Mouse (Mus musculus) hindbrain, embryonic 13.5 days (tissue): Measurements from ENCODE around the gene Asb10. TPM values are rescaled to one million over a fixed set of nuclear protein-coding genes. Genes with fewer than 3 reads are reported as not detected.

Experiments
- ATAC-seq: fragments of 200-750 bp; cut with Nextera tagmentation; 2 replicates; pipeline ENCODE4 v1.8.0; 2017; ENCODE audit warnings: moderate TSS enrichment; ENCODE audit not compliant: low FRiP score
- H3K27ac ChIP-seq: fragments of 300-500 bp; sonication (generic); 2 replicates; pipeline ENCODE4 v1.5.1; 2015; ENCODE audit warnings: inconsistent platforms, mild to moderate bottlenecking, moderate library complexity
- H3K27me3 ChIP-seq: fragments of 300-500 bp; sonication (generic); 2 replicates; pipeline ENCODE4 v1.6.1; 2015; ENCODE audit warnings: mild to moderate bottlenecking, inconsistent platforms
- H3K36me3 ChIP-seq: fragments of 300-500 bp; sonication (generic); 2 replicates; pipeline ENCODE4 v1.6.1; 2015; ENCODE audit warnings: mild to moderate bottlenecking, inconsistent platforms
- H3K4me1 ChIP-seq: fragments of 300-500 bp; sonication (generic); replicated peaks from 2 replicates; pipeline ENCODE4 v1.6.1; 2015; ENCODE audit warnings: inconsistent platforms
- H3K4me2 ChIP-seq: fragments of 300-500 bp; sonication (generic); 2 replicates; pipeline ENCODE4 v1.6.1; 2015; ENCODE audit warnings: inconsistent platforms, mild to moderate bottlenecking, moderate library complexity
- H3K4me3 ChIP-seq: fragments of 300-500 bp; sonication (generic); 2 replicates; pipeline ENCODE4 v1.5.1; 2015; ENCODE audit warnings: mild to moderate bottlenecking, inconsistent platforms
- H3K9ac ChIP-seq: fragments of 300-500 bp; sonication (generic); 2 replicates; pipeline ENCODE4 v1.6.1; 2015; ENCODE audit warnings: mild to moderate bottlenecking, inconsistent platforms
- H3K9me3 ChIP-seq: fragments of 300-500 bp; sonication (generic); 2 replicates; pipeline ENCODE4 v1.6.1; 2016; ENCODE audit warnings: inconsistent platforms
- WGBS: fragments of 180-500 bp; shearing (Covaris S2); methylation state at CpG from one replicate; pipeline ENCODE4 v1.1.7; 2015; 5-methylcytosine and 5-hydroxymethylcytosine counted together
- polyA plus RNA-seq: library from polyadenylated mRNA; unstranded; fragments of >200 nt; fragmentation: Nextera tagmentation; extraction: Ambion mirVana; gene quantifications from 2 replicates; pipeline ENCODE4 v1.2.1, GENCODE M21; 2015

The Asb10 gene
- polyA plus RNA-seq, 1 experiment from 2014 or later = 0.49 TPM

GRCm38 (mm10) chr5:24502786-24503185 is 38.0 kb downstream of the Asb10 start:
- ATAC-seq = no peak
- no peak overlapping the region for H3K27ac ChIP-seq
- 85% methylated on average over 4 of the region's 4 CpGs for WGBS
- H3K36me3 ChIP-seq = peaks cover 55% of the 10 kb centered on the region
- no peaks in the 10 kb centered on the region for H3K9me3 ChIP-seq
- H3K4me1 ChIP-seq = peaks cover 45% of the 10 kb centered on the region
- peaks cover 32% of the 10 kb centered on the region; the same call in 1 of the 2 replicates for H3K27me3 ChIP-seq
- H3K4me2 ChIP-seq = no peak overlapping the region
- no peak overlapping the region for H3K9ac ChIP-seq
- H3K4me3 ChIP-seq = no peak overlapping the region

- H3K9ac ChIP-seq = no peak overlapping the region
- no peak overlapping the region for H3K4me3 ChIP-seq
- no peak for ATAC-seq
- H3K36me3 ChIP-seq = peaks cover 68% of the 10 kb centered on the region
- no peaks in the 10 kb centered on the region for H3K9me3 ChIP-seq
- H3K4me2 ChIP-seq = no peak overlapping the region
- H3K27me3 ChIP-seq = peaks cover 32% of the 10 kb centered on the region; the same call in 1 of the 2 replicates
- H3K4me1 ChIP-seq = peaks cover 65% of the 10 kb centered on the region
- 67% methylated on average over 11 of the region's 11 CpGs for WGBS
- peak overlapping the region; percentile 40; the same call in 1 of the 2 replicates for H3K27ac ChIP-seq
These were observed 39.9 kb downstream of the Asb10 start for GRCm38 (mm10) chr5:24500851-24501250.

DNA sequence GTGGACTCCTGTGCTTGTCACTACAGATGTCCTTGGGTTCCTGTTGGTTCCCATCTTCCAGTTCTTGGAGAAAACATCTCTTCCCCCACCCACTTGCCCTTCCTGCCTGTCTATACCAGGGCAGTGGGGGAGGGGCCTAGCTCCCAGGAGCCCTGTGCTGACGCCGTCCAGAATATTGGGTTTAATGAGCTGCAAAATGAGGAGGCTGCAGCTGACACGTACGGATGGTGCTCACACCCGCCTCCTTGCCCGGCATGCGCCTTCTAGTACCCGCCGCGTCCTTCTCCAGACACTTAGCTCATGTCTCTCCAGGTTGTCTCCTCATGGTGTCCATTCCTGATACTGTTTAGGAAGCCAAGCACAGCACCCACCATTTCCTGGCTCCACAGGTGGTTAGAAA is 41.7 kb downstream of the Asb10 start:
- no peak for ATAC-seq
- H3K4me2 ChIP-seq = no peak overlapping the region
- H3K9me3 ChIP-seq = no peaks in the 10 kb centered on the region
- WGBS = 24% methylated on average over 10 of the region's 10 CpGs
- peaks cover 22% of the 10 kb centered on the region; the same call in 1 of the 2 replicates for H3K27me3 ChIP-seq
- peaks cover 83% of the 10 kb centered on the region for H3K36me3 ChIP-seq
- no peak overlapping the region for H3K4me3 ChIP-seq
- peaks cover 73% of the 10 kb centered on the region for H3K4me1 ChIP-seq
- H3K27ac ChIP-seq = 0 out of 2 replicates have a peak overlapping the region, but pooled peaks have one; percentile 18
- no peak overlapping the region for H3K9ac ChIP-seq

DNA sequence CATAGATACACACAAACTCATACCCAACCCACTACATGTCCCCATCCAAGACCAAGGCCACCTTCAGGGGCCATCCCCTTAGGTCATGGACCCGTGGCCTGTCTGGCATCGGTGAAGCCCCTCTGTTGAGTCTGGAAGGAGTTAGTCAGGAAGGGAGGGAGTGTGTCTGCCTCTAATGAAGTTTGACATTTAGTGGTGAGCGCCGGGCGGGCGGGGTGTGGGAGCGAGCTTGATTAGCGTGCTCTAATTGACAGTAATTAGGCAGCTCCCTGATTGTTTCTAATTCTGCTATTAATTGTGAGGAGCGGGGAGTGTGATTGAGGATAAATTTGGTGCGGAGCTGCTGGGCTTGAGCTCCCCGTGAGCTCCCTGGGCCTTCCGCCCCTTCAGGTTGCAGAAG is 43.3 kb downstream of the Asb10 start:
- H3K4me3 ChIP-seq = no peak overlapping the region
- no peaks in the 10 kb centered on the region for H3K9me3 ChIP-seq
- no peak overlapping the region for H3K4me2 ChIP-seq
- peak overlapping the region; percentile 68 for H3K27ac ChIP-seq
- H3K27me3 ChIP-seq = peaks cover 13% of the 10 kb centered on the region; the same call in 1 of the 2 replicates
- no peak overlapping the region for H3K9ac ChIP-seq
- peaks cover 89% of the 10 kb centered on the region for H3K36me3 ChIP-seq
- no peak for ATAC-seq
- WGBS = 48% methylated on average over 12 of the region's 12 CpGs
- peaks cover 75% of the 10 kb centered on the region for H3K4me1 ChIP-seq

DNA sequence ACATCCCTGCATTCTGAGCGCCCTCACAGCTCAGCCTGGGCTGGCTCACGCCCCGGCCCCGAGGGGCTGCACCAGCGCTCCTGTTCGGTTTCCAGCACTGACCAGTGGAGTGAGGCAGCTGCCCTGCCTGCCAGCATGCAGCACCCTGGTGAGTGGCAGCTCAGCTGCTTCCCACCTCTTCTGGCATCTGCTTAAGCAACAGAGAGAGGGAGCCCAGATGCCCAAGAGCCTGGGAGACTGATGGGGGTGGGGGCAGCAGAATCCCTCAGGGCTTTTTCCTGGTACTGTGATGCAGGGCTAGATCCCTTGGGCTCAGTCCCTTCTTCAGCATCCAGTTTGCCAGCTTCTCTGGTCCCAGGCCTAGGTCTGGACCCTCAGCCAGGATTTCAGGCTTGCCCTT is 44.0 kb downstream of the Asb10 start:
- no peak overlapping the region for H3K4me2 ChIP-seq
- ATAC-seq = no peak
- H3K27me3 ChIP-seq = peaks cover 8% of the 10 kb centered on the region; the same call in 1 of the 2 replicates
- no peaks in the 10 kb centered on the region for H3K9me3 ChIP-seq
- peak overlapping the region; percentile 68 for H3K27ac ChIP-seq
- no peak overlapping the region for H3K4me3 ChIP-seq
- 46% methylated on average over 6 of the region's 6 CpGs for WGBS
- peaks cover 76% of the 10 kb centered on the region for H3K4me1 ChIP-seq
- H3K9ac ChIP-seq = no peak overlapping the region
- H3K36me3 ChIP-seq = peaks cover 89% of the 10 kb centered on the region

GRCm38 (mm10) chr5:24495019-24495418 is 45.8 kb downstream of the Asb10 start:
- peaks cover 89% of the 10 kb centered on the region for H3K36me3 ChIP-seq

GRCm38 (mm10) chr5:24492546-24493285 is 48.1 kb downstream of the Asb10 start:
- 84% methylated on average over 16 of the region's 16 CpGs for WGBS
- H3K27ac ChIP-seq = no peak overlapping the region
- H3K27me3 ChIP-seq = 0 out of 2 replicates have a peak, but pooled peaks cover 3% of the 10 kb centered on the region
- peaks cover 74% of the 10 kb centered on the region for H3K4me1 ChIP-seq
- H3K4me3 ChIP-seq = no peak overlapping the region
- H3K9me3 ChIP-seq = no peaks in the 10 kb centered on the region
- H3K4me2 ChIP-seq = no peak overlapping the region
- ATAC-seq = no peak
- peaks cover 90% of the 10 kb centered on the region for H3K36me3 ChIP-seq
- no peak overlapping the region for H3K9ac ChIP-seq

More at GRCm38 (mm10) chr5:24495019-24495418, 45.8 kb downstream of the Asb10 start:
- ATAC-seq = peak; percentile 34; the same call in 1 of the 2 replicates
- Histone ChIP-seq H3K9ac (0 out of 2 replicates have a peak overlapping the region, but pooled peaks have one; percentile 31), H3K4me2 (no peak overlapping the region), H3K4me3 (no peak overlapping the region), H3K9me3 (no peaks in the 10 kb centered on the region), H3K27me3 (peaks cover 5% of the 10 kb centered on the region; the same call in 1 of the 2 replicates), H3K27ac (peak overlapping the region; percentile 83), H3K4me1 (peaks cover 75% of the 10 kb centered on the region)
- 34% methylated on average over 15 of the region's 15 CpGs for WGBS

DNA sequence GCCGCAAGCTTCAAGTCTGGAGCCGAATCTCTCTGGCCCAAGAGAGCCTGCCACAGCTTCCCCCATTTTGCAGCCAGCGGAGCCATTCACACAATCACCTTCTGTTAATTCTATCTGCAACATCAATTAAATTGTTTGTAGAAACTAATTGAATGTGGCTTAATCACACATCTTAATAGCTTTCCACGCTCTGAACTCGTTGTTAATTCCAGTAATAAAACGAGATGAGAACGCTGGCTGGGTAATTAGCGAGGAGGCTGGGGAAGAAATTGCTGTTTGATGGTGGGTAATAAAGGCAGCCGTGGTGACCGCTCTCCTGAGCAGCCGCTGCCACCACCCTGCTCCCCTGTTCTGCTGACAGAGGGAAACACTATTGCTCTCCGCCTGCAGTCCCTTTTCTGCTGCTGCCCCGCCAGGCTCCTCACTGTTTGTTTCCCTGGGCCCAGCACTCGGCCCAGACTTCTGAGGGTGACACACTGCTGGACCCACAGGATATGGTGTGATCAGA is 50.3 kb downstream of the Asb10 start:
- Histone ChIP-seq H3K4me3 (no peak overlapping the region), H3K9ac (no peak overlapping the region; the same call in 1 of the 2 replicates), H3K27me3 (0 out of 2 replicates have a peak, but pooled peaks cover 3% of the 10 kb centered on the region), H3K9me3 (no peaks in the 10 kb centered on the region), H3K36me3 (peaks cover 84% of the 10 kb centered on the region), H3K4me2 (no peak overlapping the region), H3K4me1 (peaks cover 73% of the 10 kb centered on the region), H3K27ac (peak overlapping the region; percentile 77)
- WGBS = 57% methylated on average over 14 of the region's 14 CpGs
- ATAC-seq = peak; percentile 26; the same call in 1 of the 2 replicates

- H3K4me1 ChIP-seq = peaks cover 90% of the 10 kb centered on the region
These were observed 54.0 kb downstream of the Asb10 start for GRCm38 (mm10) chr5:24486738-24487137.

DNA sequence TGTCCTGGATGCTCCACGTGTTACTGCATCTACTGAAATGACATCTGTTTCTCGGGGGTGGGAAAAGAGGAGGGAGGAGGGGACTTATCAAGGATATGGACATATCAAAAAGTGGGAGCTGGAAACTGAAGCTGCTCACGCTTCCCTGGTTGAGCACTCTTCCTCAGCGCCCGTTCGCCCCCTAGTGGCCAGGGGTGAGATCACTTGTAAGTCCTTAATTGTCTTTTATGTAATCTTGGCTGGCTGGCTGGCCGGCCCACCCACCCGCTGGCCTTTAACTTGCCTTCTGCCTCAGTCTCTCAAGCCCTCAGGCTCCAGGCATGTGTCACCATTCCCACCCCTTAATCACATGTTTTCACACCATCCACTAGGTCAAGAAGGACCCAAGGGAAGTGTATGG is 54.7 kb downstream of the Asb10 start:
- Histone ChIP-seq H3K4me3 (no peak overlapping the region), H3K4me2 (no peak overlapping the region), H3K9me3 (no peaks in the 10 kb centered on the region), H3K9ac (no peak overlapping the region), H3K4me1 (peaks cover 93% of the 10 kb centered on the region), H3K27ac (peak overlapping the region; percentile 82), H3K36me3 (peaks cover 70% of the 10 kb centered on the region), H3K27me3 (0 out of 2 replicates have a peak, but pooled peaks cover 5% of the 10 kb centered on the region)
- ATAC-seq = no peak
- 3% methylated on average over 8 of the region's 8 CpGs for WGBS

More at GRCm38 (mm10) chr5:24486738-24487137, 54.0 kb downstream of the Asb10 start:
- Histone ChIP-seq H3K27ac (0 out of 2 replicates have a peak overlapping the region, but pooled peaks have one; percentile 30), H3K4me3 (no peak overlapping the region), H3K36me3 (peaks cover 72% of the 10 kb centered on the region), H3K27me3 (0 out of 2 replicates have a peak, but pooled peaks cover 5% of the 10 kb centered on the region), H3K4me2 (no peak overlapping the region), H3K9me3 (no peaks in the 10 kb centered on the region), H3K9ac (no peak overlapping the region)
- 92% methylated on average over 5 of the region's 5 CpGs for whole genome bisulfite sequencing
- ATAC-seq = no peak

GRCm38 (mm10) chr5:24484963-24485362 is 55.8 kb downstream of the Asb10 start:
- H3K27ac ChIP-seq = peak overlapping the region; percentile 82
- H3K4me2 ChIP-seq = peak overlapping the region; percentile 50
- peak overlapping the region; percentile 15 for H3K4me3 ChIP-seq
- ATAC-seq = peak; percentile 18; the same call in 1 of the 2 replicates
- H3K9me3 ChIP-seq = no peaks in the 10 kb centered on the region
- 0 out of 2 replicates have a peak, but pooled peaks cover 5% of the 10 kb centered on the region for H3K27me3 ChIP-seq
- peaks cover 70% of the 10 kb centered on the region for H3K36me3 ChIP-seq
- H3K9ac ChIP-seq = peak overlapping the region; percentile 65; the same call in 1 of the 2 replicates
- 14% methylated on average over 22 of the region's 22 CpGs for WGBS
- peaks cover 92% of the 10 kb centered on the region for H3K4me1 ChIP-seq

- peak; percentile 22; the same call in 1 of the 2 replicates for ATAC-seq
- Histone ChIP-seq H3K4me1 (peaks cover 79% of the 10 kb centered on the region), H3K9ac (no peak overlapping the region), H3K4me2 (no peak overlapping the region), H3K27me3 (0 out of 2 replicates have a peak, but pooled peaks cover 8% of the 10 kb centered on the region), H3K36me3 (peaks cover 68% of the 10 kb centered on the region), H3K4me3 (no peak overlapping the region), H3K27ac (peak overlapping the region; percentile 26; the same call in 1 of the 2 replicates), H3K9me3 (no peaks in the 10 kb centered on the region)
- WGBS = 17% methylated on average over 8 of the region's 11 CpGs
These were observed 57.5 kb downstream of the Asb10 start for GRCm38 (mm10) chr5:24483326-24483725.
